Mouse (Mus musculus) urinary bladder, postnatal 25 days (tissue): Measurements from ENCODE around the gene Sh3pxd2b.

ENCODE experiments used
- DNase-seq: peaks from one replicate; pipeline ENCODE4 v3.0.0; 2022; ENCODE audit warnings: low spot score

The Sh3pxd2b gene

DNA sequence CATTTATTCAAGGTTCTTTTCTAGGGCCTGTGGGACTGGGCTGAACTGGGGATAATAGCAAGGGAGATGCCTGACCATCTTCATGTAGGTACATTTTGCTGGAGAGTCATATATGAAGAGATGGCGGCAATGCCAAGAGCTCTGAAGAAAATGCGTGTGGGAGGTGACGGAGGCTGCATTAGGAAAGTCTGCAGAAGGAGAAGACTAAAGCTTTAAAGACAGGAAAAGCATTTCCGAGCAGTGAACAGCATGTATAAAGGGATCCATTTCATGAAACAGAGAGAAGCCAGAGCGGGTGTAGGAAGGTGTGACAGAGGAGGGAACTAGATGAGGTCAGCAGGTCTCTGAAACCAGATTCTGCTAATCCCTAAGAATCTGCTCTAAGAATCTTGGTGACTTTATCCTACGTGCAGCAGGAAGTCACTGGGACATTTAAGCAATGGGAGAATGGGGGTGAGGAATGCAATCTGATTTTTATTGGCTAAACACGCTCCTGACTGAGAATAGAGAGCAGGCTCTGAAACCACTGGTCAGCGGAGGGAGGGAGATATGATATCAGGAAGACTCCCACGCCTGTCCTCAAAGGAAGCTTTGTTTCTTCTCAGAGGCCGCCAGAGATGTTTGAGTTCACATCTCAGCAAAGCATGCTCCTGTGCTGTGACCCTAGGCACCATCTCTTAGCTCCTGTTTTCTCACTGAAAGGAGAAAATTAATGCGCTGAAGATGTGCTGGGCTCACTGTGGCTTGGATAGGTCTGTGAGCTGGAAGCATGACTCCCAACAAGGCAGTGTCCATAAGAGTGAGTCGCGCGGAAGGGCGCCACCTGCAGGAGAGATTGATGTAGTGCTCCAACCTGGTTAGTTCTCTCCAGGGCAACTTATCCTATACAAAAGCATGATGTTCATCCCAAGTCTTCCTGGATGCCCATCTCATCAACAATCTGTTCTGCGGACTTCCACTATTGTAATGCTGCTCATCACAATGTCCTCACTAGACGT is 6.8 kb upstream of the Sh3pxd2b start:
- no peak for DNase-seq

DNA sequence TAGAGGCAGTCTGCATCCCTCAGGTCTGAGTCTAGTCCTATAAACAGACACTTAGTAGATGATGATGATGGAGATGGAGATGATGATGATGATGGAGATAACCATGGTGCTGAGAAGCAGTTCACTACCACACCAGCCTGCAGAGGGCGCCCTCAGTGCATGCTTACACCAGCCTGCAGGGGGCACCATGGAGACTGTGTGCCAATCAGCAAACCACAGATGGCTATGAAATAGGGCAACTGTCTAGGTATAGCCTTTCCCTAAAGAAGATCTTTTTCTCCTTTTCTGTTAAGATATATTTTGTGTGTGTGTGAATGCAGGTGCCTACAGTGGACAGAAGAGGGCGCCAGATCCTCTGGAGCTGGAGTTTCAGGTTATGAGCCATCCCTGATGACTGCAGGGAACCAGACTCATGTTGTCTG is 4.8 kb upstream of the Sh3pxd2b start:
- no peak for DNase-seq

GRCm38 (mm10) chr11:32343350-32343749 is 4.3 kb upstream of the Sh3pxd2b start:
- DNase-seq, result no peak

- DNase-seq, result no peak
These were observed 1.9 kb upstream of the Sh3pxd2b start for GRCm38 (mm10) chr11:32345504-32346297.

GRCm38 (mm10) chr11:32347264-32347606 is 385 bp upstream of the Sh3pxd2b start:
- DNase-seq, result no peak

GRCm38 (mm10) chr11:32348433-32349283 is 1.0 kb downstream of the Sh3pxd2b start:
- DNase-seq, result no peak

- no peak for DNase-seq
These were observed 1.8 kb downstream of the Sh3pxd2b start for GRCm38 (mm10) chr11:32349284-32349953.

DNA sequence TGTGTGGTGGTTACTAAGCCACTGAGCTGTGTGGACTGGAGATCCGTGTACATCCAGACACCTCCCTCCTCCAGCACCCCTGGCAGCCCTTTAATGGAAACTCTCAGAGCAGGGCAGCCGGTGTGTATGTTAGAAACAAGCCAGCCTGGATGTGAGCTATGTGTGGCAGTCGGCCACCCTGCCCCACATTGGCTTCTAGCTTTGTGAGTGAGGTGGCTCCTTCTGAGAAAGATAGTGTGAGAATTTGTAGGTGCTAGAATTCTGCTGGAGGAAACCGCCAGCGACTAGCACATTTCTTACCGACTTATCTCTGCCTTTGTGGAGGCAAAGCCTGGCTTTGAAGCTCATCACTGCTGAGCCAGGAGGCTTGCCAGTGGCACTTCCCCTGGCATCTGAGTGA is 5.3 kb downstream of the Sh3pxd2b start:
- DNase-seq, result no peak

DNA sequence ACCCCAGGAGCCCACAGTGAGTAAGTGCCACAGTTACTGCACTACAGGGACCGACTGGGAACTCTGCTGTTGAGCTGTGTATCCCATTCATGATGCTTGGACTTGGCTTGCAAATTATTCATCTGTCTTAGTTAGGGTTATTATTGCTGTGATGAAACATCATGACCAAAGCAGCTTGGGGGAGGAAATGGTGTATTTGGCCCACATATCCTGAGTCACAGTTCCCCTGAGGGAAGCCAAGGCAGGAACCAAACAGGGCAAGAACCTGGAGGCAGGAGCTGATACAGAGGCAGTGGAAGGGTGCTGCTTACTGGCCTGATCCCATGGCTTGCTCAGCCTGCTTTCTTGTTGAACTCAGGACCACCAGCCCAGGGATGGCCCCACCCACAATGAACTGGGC is 7.8 kb downstream of the Sh3pxd2b start:
- no peak for DNase-seq

GRCm38 (mm10) chr11:32357686-32358085 is 10.1 kb downstream of the Sh3pxd2b start:
- DNase-seq, result peak; percentile 76

DNA sequence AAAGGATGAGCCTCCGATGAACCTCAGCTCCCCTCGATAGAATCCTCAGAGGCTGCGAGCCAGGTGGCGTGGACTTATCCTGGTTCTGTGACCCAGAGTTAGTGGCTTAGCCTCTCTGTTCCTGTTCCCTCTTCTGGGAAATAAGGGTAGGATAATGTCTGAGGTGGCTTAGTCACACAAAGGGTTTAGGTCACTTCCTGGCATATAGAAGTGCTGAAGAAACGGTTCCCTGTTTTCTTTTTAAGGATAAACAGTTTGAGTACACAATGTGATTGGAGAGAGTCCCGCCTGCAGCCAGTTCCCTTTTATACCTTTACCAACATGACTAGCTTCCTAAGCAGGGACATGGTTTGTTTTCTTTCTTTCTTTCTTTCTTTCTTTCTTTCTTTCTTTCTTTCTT is 10.8 kb downstream of the Sh3pxd2b start:
- DNase-seq, result no peak

DNA sequence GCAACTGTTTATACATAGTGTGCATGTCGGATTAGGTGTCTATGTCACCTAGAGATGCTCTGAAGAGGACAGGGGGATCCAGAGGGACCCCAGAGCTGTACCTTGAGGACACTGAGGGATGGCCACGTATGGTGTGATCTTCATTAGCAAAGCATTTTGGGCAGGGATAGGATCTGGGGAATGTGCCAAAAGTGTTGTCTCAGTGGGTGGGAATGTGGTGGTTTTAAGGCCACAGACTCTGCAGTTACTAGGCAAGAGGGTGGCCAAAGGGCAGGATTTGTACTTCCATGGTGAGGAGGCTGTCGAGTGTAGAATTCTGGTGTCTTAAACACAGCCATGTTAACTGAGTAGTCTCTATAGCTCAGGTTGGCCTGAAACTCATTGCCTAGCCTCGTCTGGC is 11.9 kb downstream of the Sh3pxd2b start:
- no peak for DNase-seq

- DNase-seq, result no peak
These were observed 14.2 kb downstream of the Sh3pxd2b start for GRCm38 (mm10) chr11:32361774-32362173.

DNA sequence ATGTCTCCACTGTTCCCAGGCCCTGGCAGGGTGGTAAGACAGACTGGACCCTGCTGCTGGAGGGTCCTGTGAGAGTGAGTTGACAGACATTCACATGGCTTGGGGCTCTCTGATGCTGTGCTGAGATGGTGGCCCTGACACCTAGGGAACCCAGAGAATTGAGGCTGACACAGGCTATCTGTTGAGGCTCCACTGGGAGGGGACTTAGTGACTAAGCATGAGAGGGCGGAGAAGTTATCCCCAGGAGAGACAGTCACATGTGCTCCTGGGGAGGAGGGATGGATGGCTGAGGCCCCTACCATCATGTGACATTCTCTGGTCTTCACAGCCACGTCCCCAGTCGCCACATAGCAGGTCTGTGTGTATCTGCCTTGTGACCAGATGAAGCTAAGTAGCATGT is 15.6 kb downstream of the Sh3pxd2b start:
- no peak for DNase-seq

GRCm38 (mm10) chr11:32363610-32364220 is 16.1 kb downstream of the Sh3pxd2b start:
- DNase-seq, result no peak

DNA sequence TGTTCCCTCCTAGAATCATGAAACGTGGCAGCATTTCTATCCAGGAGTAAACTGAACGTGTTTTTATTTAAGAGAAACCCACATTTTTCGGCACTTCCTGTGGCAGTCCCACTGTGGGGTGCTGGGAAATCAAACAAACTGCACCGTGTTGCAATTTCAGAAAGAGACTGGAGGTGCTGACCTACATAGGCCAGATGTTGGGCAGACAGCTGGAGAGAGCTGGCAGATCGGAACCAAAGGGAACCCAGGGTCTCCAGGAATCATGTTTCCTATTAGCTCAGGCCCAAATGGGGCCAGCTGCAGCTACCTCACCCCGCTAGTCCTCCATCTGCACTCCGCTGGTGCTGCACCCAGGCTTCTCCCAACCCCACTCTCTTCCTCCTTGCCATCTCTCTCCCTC is 16.8 kb downstream of the Sh3pxd2b start:
- no peak for DNase-seq

DNA sequence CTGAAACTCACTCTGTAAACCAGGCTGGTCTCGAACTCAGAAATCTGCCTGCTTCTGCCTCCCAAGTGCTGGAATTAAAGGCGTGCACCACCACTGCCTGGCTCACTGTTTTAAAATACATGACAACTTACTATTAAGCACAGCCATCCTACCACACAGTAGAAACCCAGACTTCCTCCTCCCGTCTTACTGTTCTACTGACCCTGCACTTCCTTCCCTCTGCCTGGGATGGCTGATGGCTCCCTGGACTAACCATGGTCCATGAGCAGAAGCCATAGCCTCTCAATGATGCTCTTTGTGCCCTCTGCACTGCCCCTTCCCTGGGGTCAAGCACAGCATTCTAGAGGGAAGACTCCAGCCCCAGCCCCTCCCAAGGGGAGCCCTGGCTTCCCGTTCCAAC is 17.9 kb downstream of the Sh3pxd2b start:
- DNase-seq, result no peak

DNA sequence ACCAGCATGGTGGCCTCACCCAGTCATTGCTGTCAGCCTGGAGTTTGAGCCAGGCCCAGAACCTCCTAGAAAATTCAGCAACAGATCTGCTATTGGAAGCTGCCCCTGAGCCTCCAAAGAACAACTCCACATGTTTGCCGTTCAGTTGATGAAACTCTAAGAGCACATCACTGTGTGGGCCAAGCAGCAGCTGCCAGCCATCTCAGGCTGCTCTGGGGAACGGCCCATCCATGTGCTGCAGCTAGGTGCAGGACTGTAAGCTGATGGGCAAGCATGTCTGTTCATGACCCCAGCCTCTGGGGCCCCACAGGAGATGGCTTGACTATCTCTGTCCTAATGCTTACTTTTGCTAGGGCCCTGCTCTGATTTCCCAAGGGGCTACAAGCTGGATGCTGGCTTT is 19.4 kb downstream of the Sh3pxd2b start:
- no peak for DNase-seq

GRCm38 (mm10) chr11:32368986-32369385 is 21.4 kb downstream of the Sh3pxd2b start:
- DNase-seq, result no peak

GRCm38 (mm10) chr11:32370881-32371280 is 23.3 kb downstream of the Sh3pxd2b start:
- DNase-seq, result no peak
